ENCODE assay signal across 13 mouse cellular contexts in the genomic region with DNA sequence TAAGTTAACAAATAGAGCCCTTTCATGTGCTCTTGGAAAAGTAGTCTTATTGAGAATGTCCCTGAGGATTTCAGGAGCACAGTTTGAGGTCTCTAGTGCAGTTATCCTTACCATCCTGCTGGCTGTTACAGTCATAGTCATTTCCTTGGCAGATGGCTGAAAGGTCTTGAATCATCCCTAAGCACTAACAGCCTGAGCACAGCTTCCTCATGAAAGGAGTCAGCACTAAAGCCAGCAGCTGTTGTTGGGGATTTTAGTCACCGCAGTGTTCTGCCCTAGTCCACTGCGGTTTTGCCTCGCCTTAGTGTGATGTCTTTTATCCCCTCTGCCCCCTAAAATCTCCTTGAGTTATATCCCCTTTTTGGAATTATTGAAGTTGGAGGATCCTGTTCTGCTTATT. TPM values are rescaled to one million over a fixed set of nuclear protein-coding genes. Genes with fewer than 3 reads are reported as not detected.
DNase-seq lines count a peak whose midpoint lies in the region; ATAC-seq and TF ChIP-seq lines count a peak whose summit lies in the region.
"Had no signal": no experiment of that assay in that cellular context is flagged by ENCODE, and none has a peak within 500 bp of the region (broad histone marks: within the 10 kb centered on the region; RNA-seq: fewer than 3 reads in every experiment).

No protein-coding gene starts in this region.

- DNase-seq in frontal cortex, postnatal 36 days (ENCODE audit: low spot score in 2 of 2): no peak
- no peak for DNase-seq in layer of hippocampus, adult 2 months (ENCODE audit: low spot score in 2 of 2)
- DNase-seq in layer of hippocampus, postnatal 14 days (ENCODE audit: low spot score in 2 of 2): no peak
- peak; percentile 20 for DNase-seq in Muller cell, postnatal 12 days (ENCODE audit: inconsistent ontology term)
- DNase-seq in urinary bladder, postnatal 10 days (ENCODE audit: low spot score): no peak
- no peak for DNase-seq in right cerebral cortex, adult 2 months (ENCODE audit: low spot score in 2 of 2)
- DNase-seq: adrenal gland, postnatal 36 days; kidney, adult 2 months; liver, postnatal 0 days had no signal

- H3K27ac ChIP-seq in layer of hippocampus, adult 2 months: peak overlapping the region; percentile 87
- peak overlapping the region; percentile 17; the same call in 1 of the 2 replicates for H3K27ac ChIP-seq in olfactory bulb, adult 2 months (ENCODE audit: insufficient read depth, low read depth, low read length)
- H3K27ac ChIP-seq: heart, embryonic 15.5 days; neural tube, embryonic 12.5 days had no signal

- no peak overlapping the region for H3K4me3 ChIP-seq in layer of hippocampus, adult 2 months
- H3K4me3 ChIP-seq in olfactory bulb, adult 2 months (ENCODE audit: insufficient read depth, low read depth, low read length): no peak overlapping the region
- H3K4me3 ChIP-seq: heart, embryonic 15.5 days; neural tube, embryonic 12.5 days had no signal

- H3K4me1 ChIP-seq in olfactory bulb, adult 2 months (ENCODE audit: control insufficient read depth, insufficient read depth, low read length): peaks cover 11% of the 10 kb centered on the region
- H3K4me1 ChIP-seq: neural tube, embryonic 12.5 days had no signal

- peak; percentile 31; the same call in 1 of the 2 replicates for ATAC-seq in frontal cortex, adult (ENCODE audit: low TSS enrichment)
- ATAC-seq: liver, postnatal 0 days had no signal

- TF ChIP-seq CTCF in layer of hippocampus, adult 2 months (conservative IDR thresholded peaks at IDR 0.05): no peak
- no peak for TF ChIP-seq CTCF in olfactory bulb, adult 2 months (IDR thresholded peaks at IDR 0.05; ENCODE audit: insufficient read depth, low read depth, low read length)

- no peak for TF ChIP-seq POLR2A in olfactory bulb, adult 2 months (IDR thresholded peaks at IDR 0.05; ENCODE audit: insufficient read depth, low read depth, low read length)

- WGBS in olfactory bulb, adult 2 months: 45% methylated on average over 3 of the region's 3 CpGs

RNA-seq across cellular contexts. Expression of gene Sh2b3, which starts 30.3 kb away (rescaled TPM):
- total RNA-seq in layer of hippocampus, adult 2 months (2021): 10 to 100 TPM; 19.9 to 21.6 TPM
- total RNA-seq in layer of hippocampus, postnatal 14 days (2021): 10 to 100 TPM; 18.5 to 18.7 TPM
- not detected in 2 replicates for polyA plus RNA-seq in olfactory bulb, adult 2 months (2012; ENCODE audit: insufficient read depth, insufficient read length, low replicate concordance, missing spikeins)

RNA-seq across cellular contexts. Expression of gene Pheta1, which starts 41.6 kb away (rescaled TPM):
- 1 to 10 TPM; 8.3 to 8.8 TPM for total RNA-seq in layer of hippocampus, adult 2 months (2021)
- 10 to 100 TPM; 10.3 to 12.4 TPM for total RNA-seq in layer of hippocampus, postnatal 14 days (2021)
- polyA plus RNA-seq in olfactory bulb, adult 2 months (2012; ENCODE audit: insufficient read depth, insufficient read length, low replicate concordance, missing spikeins): not detected in 2 replicates
